Mouse (Mus musculus) embryonic facial prominence, embryonic 15.5 days (tissue): ENCODE measurements at regions not wholly inside any gene's neighbourhood (a gene's known extent, or its start where the extent isn't known, plus 50 kb on each side); places are given as distances from the start of the nearest gene placed in this dataset.

Source experiments
- ATAC-seq: fragments of 200-750 bp; cut with Nextera tagmentation; 2 replicates; pipeline ENCODE4 v1.8.0; 2017; ENCODE audit warnings: low read depth, moderate TSS enrichment; ENCODE audit not compliant: insufficient number of reproducible peaks, low FRiP score, low TSS enrichment
- H3K27ac ChIP-seq: fragments of 300-500 bp; sonication (generic); replicated peaks from 2 replicates; pipeline ENCODE4 v1.5.1; 2015; ENCODE audit warnings: mild to moderate bottlenecking, inconsistent platforms
- H3K27me3 ChIP-seq: fragments of 300-500 bp; sonication (generic); 2 replicates; pipeline ENCODE4 v1.6.1; 2015; ENCODE audit warnings: inconsistent platforms
- H3K36me3 ChIP-seq: fragments of 300-500 bp; sonication (generic); 2 replicates; pipeline ENCODE4 v1.6.1; 2015; ENCODE audit warnings: mild to moderate bottlenecking, inconsistent platforms
- H3K4me1 ChIP-seq: fragments of 300-500 bp; sonication (generic); 2 replicates; pipeline ENCODE4 v1.6.1; 2015; ENCODE audit warnings: inconsistent platforms
- H3K4me2 ChIP-seq: fragments of 300-500 bp; sonication (generic); replicated peaks from 2 replicates; pipeline ENCODE4 v1.6.1; 2015; ENCODE audit warnings: mild to moderate bottlenecking, inconsistent platforms
- H3K4me3 ChIP-seq: fragments of 300-500 bp; sonication (generic); replicated peaks from 2 replicates; pipeline ENCODE4 v1.5.1; 2015; ENCODE audit warnings: mild to moderate bottlenecking, inconsistent platforms
- H3K9ac ChIP-seq: fragments of 300-500 bp; sonication (generic); 2 replicates; pipeline ENCODE4 v1.6.1; 2015; ENCODE audit warnings: inconsistent platforms
- H3K9me3 ChIP-seq: fragments of 300-500 bp; sonication (generic); replicated peaks from 2 replicates; pipeline ENCODE4 v1.6.1; 2016; ENCODE audit warnings: inconsistent platforms
- WGBS: fragments of 180-500 bp; shearing (Covaris S2); methylation state at CpG from one replicate; pipeline ENCODE4 v1.1.7; 2015; 5-methylcytosine and 5-hydroxymethylcytosine counted together

DNA sequence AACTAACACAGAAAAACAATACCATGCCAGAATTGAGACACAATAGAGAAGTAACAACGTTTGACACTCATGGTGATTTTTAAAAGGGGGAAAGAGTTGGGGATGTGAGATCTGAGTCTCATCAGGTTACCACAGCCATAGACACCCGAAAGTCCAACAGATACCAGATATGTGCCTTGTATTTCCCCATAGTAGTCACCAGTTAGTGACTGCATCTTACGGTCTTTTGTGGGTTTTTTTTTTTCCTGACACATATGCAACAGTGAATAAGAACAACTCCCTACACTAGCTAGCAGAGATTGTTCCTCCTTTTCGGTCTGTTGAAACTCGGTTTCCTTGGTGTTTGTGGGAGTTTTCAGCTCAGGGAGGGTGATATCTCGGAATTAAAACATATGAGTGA lies 127.4 kb downstream of the Zbtb18 start:
- Histone ChIP-seq H3K36me3 (no peaks in the 10 kb centered on the region), H3K9me3 (no peaks in the 10 kb centered on the region), H3K9ac (no peak overlapping the region), H3K27me3 (no peaks in the 10 kb centered on the region), H3K4me2 (no peak overlapping the region), H3K27ac (no peak overlapping the region), H3K4me3 (no peak overlapping the region), H3K4me1 (no peaks in the 10 kb centered on the region)
- WGBS: 78% methylated on average over 6 of the region's 6 CpGs
- ATAC-seq: no peak

DNA sequence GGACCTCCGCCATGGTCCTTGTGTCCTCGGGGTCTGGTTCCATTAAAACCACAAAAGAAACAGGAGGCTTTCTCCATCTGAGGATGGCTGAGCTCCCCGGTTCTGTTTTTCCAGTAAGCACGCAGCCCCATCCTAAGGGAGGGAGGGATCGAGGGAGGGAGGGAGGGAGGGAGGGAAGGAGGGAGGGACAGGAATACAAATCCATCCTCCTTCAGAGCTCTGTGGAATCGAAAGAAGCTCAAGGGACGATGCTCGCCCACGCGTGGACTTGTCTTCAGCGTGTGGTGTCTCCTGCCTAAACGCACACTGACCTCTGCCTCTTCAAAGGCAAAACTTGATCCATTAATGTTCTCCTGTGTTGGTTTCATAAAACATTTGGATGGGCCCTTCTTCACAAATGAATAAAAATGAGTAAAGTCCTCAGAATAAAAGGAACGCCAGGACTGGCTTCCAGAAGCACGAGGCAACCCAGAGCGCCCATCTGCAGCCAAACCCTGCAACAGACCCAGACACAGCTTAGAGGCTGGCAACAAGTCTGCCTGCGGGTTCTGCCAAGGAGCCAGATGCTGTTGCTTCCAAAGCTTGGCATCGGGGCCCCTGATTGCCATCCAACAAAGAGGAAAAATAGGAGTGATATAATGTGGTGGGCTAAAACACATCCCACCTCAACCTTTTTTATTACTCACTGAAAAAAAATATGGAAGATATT lies 131.0 kb downstream of the Zbtb18 start:
- ATAC-seq: no peak
- WGBS: 78% methylated on average over 17 of the region's 17 CpGs
- H3K9me3 ChIP-seq: no peaks in the 10 kb centered on the region

DNA sequence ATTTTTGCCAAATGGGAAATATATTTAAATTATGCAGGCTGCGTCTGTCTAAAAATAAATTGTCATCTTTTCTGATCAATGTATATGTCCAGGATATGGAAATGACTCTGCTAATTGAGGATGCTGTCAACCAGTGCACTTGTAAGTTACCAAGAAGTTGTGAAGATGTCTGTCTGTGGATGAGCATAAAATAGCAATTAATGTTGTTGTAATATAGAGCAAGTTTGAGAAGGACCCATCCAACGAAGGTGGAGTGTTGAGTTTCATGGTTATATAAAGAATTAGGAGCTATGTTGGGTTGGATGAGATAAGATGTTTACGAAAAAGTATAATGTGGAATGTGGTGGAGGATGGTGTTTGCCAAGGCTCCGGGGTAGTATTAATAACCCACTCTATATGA lies 131.6 kb downstream of the Zbtb18 start:
- 81% methylated on average over 4 of the region's 4 CpGs for WGBS
- H3K4me2 ChIP-seq: no peak overlapping the region
- no peaks in the 10 kb centered on the region for H3K4me1 ChIP-seq
- no peaks in the 10 kb centered on the region for H3K36me3 ChIP-seq
- H3K27ac ChIP-seq: no peak overlapping the region
- H3K9ac ChIP-seq: no peak overlapping the region
- H3K9me3 ChIP-seq: no peaks in the 10 kb centered on the region
- ATAC-seq: no peak
- no peaks in the 10 kb centered on the region for H3K27me3 ChIP-seq
- H3K4me3 ChIP-seq: no peak overlapping the region

More for the DNA sequence above, 131.0 kb downstream of the Zbtb18 start:
- Histone ChIP-seq H3K27me3 (no peaks in the 10 kb centered on the region), H3K9ac (no peak overlapping the region), H3K4me1 (no peaks in the 10 kb centered on the region), H3K27ac (no peak overlapping the region), H3K4me2 (no peak overlapping the region), H3K4me3 (no peak overlapping the region), H3K36me3 (no peaks in the 10 kb centered on the region)

DNA sequence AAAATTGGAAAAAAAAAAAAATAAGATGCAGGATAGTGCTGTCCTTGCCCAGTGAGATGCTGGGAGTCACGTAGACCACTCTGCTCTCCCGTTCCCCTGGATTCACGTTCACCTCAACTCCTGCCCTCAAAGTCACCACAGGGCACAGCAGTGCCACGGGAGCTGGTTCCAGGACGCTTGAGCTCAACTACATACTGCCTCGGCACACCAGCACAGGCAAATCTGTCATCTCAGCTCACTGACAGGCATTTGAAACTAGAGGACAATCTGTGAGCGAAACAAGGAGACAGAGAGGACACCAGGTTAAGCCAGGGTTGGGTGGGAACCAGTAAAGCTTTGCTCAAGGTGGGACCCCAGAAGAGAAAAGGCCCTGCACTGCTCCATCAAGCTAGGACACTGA lies 132.2 kb downstream of the Zbtb18 start:
- no peak for ATAC-seq
- 83% methylated on average over 7 of the region's 7 CpGs for WGBS

DNA sequence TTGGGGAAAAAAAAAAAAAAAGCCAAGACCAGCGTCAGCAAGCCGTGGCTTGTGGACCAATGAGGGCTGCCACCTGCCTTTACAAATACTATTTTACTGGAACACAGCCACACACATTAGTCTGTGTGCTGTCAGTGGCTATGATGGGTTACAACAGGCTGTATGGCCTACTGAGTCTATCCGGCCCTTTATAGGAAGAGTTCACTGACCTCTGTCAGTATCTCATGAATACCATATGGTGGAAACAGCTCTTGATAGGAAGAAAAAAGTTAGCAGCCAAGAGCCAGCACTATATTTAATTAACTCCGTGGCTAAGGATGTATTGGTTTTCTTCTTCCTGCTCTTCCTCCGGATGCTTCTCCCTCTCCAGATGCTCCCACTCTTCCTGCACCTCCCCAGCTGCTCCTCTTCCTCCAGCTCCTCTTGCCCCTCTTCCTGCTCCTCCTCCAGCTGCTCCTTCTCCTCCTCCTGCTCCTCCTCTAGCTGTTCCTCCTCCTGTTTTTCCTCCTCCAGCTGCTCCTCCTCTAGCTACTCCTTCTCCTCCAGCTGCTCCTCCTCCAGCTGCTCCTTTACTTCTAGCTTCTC lies 142.2 kb downstream of the Zbtb18 start:
- no peak overlapping the region for H3K4me2 ChIP-seq
- H3K27ac ChIP-seq: no peak overlapping the region
- H3K9ac ChIP-seq: no peak overlapping the region
- H3K4me3 ChIP-seq: no peak overlapping the region
- no peaks in the 10 kb centered on the region for H3K36me3 ChIP-seq
- WGBS: 32% methylated on average over 5 of the region's 5 CpGs
- H3K27me3 ChIP-seq: no peaks in the 10 kb centered on the region
- peaks cover 8% of the 10 kb centered on the region; the same call in 1 of the 2 replicates for H3K9me3 ChIP-seq
- no peaks in the 10 kb centered on the region for H3K4me1 ChIP-seq
- ATAC-seq: peak; percentile 2; the same call in 1 of the 2 replicates

More for the DNA sequence above, 132.2 kb downstream of the Zbtb18 start:
- no peaks in the 10 kb centered on the region for H3K4me1 ChIP-seq
- H3K9me3 ChIP-seq: no peaks in the 10 kb centered on the region
- no peak overlapping the region for H3K4me3 ChIP-seq
- H3K36me3 ChIP-seq: no peaks in the 10 kb centered on the region
- H3K4me2 ChIP-seq: no peak overlapping the region
- H3K9ac ChIP-seq: no peak overlapping the region
- no peaks in the 10 kb centered on the region for H3K27me3 ChIP-seq
- no peak overlapping the region for H3K27ac ChIP-seq

DNA sequence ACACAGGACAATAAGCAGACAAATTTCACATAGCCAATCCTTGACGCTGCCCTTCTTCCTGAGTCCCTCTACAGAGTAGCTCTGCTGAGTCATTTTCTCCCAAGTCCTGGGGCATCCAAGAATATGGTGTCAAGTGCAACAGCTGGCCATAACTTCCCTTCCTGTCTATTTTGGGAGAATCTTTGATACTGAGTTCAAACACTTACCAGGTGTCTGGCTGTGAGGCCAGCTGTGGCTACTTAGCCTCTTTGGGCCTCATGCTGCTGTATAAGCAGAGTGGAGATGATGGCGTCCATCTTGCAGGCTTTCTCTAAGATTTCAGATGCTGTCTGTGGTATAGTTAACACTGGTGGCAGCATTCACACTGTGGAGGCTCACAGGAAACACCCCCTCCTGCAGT lies 143.2 kb downstream of the Zbtb18 start:
- no peak overlapping the region for H3K27ac ChIP-seq
- no peak for ATAC-seq
- peaks cover 8% of the 10 kb centered on the region; the same call in 1 of the 2 replicates for H3K9me3 ChIP-seq
- WGBS: 75% methylated on average over 2 of the region's 2 CpGs
- no peak overlapping the region for H3K4me2 ChIP-seq
- no peaks in the 10 kb centered on the region for H3K27me3 ChIP-seq
- no peaks in the 10 kb centered on the region for H3K36me3 ChIP-seq
- H3K9ac ChIP-seq: no peak overlapping the region
- no peak overlapping the region for H3K4me3 ChIP-seq
- H3K4me1 ChIP-seq: no peaks in the 10 kb centered on the region

DNA sequence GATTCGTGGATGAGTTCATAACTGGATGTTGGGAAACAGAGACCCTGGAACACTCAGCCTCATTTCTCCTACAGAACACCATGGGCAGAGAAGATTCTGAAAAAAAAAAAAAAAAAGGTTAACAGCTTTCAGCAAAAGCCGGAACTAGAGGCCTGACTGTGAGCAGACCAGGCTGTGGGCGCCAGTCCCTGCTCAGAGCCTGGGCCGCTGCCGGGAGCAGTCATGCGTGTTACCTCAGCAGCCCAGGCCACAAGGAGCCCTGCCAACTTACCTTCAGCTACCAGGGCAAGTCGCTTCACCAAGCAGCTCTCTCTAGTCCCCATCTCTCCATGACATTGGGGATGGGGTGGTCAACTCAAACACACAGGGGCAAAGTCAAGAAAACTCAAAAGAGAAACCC lies 140.6 kb upstream of the 1700016C15Rik start:
- WGBS: 86% methylated on average over 7 of the region's 7 CpGs
- H3K36me3 ChIP-seq: no peaks in the 10 kb centered on the region
- no peak overlapping the region for H3K4me2 ChIP-seq
- H3K4me1 ChIP-seq: no peaks in the 10 kb centered on the region
- no peak overlapping the region for H3K9ac ChIP-seq
- no peak overlapping the region for H3K27ac ChIP-seq
- no peak for ATAC-seq
- no peaks in the 10 kb centered on the region for H3K9me3 ChIP-seq
- no peaks in the 10 kb centered on the region for H3K27me3 ChIP-seq
- H3K4me3 ChIP-seq: no peak overlapping the region

DNA sequence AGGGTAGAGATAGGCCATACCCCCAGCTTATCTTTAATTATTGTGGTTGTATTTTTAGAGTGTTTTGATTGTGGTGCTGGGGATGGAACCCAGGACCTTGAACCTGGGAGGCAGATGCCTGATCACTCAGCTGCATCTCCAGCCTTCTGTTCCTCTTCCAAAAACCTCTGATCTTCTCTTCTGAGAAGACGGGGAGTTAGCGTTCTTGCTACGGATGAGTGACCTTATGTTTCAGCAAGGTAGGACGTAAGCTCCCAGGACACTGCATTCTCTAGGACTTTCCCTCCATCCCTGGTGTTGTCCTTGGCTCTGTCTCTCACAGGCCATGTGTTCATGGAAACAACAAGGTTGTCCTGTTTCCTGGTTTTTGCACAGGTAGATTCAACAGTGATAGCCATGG lies 140.0 kb upstream of the 1700016C15Rik start:
- H3K36me3 ChIP-seq: no peaks in the 10 kb centered on the region
- no peak overlapping the region for H3K27ac ChIP-seq
- 92% methylated on average over 4 of the region's 4 CpGs for WGBS
- ATAC-seq: no peak
- H3K4me2 ChIP-seq: no peak overlapping the region
- H3K4me1 ChIP-seq: no peaks in the 10 kb centered on the region
- no peak overlapping the region for H3K4me3 ChIP-seq
- H3K27me3 ChIP-seq: no peaks in the 10 kb centered on the region
- no peaks in the 10 kb centered on the region for H3K9me3 ChIP-seq
- H3K9ac ChIP-seq: no peak overlapping the region

DNA sequence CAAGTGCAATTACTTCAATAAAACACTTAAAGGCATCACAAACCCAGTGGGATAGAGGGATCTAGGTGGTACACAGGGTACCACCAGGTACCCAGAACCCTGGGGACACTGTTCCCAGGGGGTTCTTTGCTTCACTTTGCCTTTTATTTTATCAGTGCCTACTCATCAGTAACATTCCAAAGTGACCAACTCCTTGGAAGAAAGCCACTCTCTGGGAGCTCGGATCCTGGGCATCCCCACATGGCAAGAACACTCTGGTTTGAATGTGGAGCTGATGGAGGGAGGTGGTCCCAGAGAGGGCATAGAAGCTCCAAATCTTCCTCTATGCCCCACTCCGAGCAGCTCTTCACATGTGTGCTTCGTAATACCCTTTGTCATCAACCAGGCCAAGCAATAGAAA lies 137.9 kb upstream of the 1700016C15Rik start:
- 87% methylated on average over 3 of the region's 3 CpGs for WGBS
- no peak overlapping the region for H3K9ac ChIP-seq
- no peaks in the 10 kb centered on the region for H3K4me1 ChIP-seq
- no peak overlapping the region for H3K4me2 ChIP-seq
- no peaks in the 10 kb centered on the region for H3K9me3 ChIP-seq
- no peak overlapping the region for H3K4me3 ChIP-seq
- H3K27ac ChIP-seq: no peak overlapping the region
- ATAC-seq: no peak
- no peaks in the 10 kb centered on the region for H3K27me3 ChIP-seq
- H3K36me3 ChIP-seq: no peaks in the 10 kb centered on the region

DNA sequence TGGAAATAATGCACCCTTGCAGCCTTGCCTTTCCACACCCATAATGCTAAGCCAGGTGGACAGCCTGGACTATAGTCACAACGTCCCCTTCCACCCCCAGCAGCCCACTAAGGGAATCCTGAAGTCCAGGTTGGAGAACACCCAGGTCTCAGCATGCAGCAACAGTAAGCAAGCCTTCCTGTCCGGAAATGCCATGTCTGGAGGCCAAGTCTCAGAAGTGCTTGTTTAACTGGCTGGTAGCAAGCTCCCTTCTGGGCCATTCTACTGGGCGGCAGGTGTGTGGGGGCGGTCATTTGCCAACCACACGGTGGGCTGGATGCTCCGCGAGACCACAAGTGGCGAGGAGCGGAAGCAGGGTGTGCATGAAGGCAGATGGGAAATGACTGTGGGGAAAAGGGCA lies 137.3 kb upstream of the 1700016C15Rik start:
- Histone ChIP-seq H3K4me2 (no peak overlapping the region), H3K4me1 (no peaks in the 10 kb centered on the region), H3K4me3 (no peak overlapping the region), H3K27ac (no peak overlapping the region), H3K9me3 (no peaks in the 10 kb centered on the region), H3K9ac (no peak overlapping the region), H3K36me3 (no peaks in the 10 kb centered on the region), H3K27me3 (no peaks in the 10 kb centered on the region)
- WGBS: 88% methylated on average over 9 of the region's 9 CpGs
- no peak for ATAC-seq

DNA sequence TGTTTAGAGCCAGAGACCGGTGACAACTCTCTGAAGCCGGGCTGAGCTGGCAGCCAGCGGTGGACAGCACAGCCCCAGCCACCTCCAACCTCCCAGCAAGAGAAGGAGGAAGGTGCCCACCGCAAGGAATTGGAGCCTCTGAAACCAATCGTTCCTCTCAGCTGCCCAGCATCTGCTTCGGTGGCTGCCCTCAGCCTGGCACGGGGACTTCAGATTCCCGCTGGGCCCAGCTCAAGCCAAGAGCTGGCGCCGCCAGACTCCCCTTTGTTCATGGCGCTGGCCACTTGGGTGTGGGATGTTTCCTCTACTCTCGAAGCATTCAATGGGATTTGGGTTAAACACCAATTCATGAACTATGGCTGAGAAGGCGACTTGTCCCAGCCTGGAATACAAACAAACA lies 135.3 kb upstream of the 1700016C15Rik start:
- H3K4me3 ChIP-seq: no peak overlapping the region
- ATAC-seq: no peak
- H3K4me1 ChIP-seq: no peaks in the 10 kb centered on the region
- no peak overlapping the region for H3K27ac ChIP-seq
- H3K4me2 ChIP-seq: no peak overlapping the region
- 87% methylated on average over 13 of the region's 13 CpGs for WGBS
- H3K9me3 ChIP-seq: no peaks in the 10 kb centered on the region
- H3K27me3 ChIP-seq: no peaks in the 10 kb centered on the region
- no peaks in the 10 kb centered on the region for H3K36me3 ChIP-seq
- no peak overlapping the region for H3K9ac ChIP-seq

DNA sequence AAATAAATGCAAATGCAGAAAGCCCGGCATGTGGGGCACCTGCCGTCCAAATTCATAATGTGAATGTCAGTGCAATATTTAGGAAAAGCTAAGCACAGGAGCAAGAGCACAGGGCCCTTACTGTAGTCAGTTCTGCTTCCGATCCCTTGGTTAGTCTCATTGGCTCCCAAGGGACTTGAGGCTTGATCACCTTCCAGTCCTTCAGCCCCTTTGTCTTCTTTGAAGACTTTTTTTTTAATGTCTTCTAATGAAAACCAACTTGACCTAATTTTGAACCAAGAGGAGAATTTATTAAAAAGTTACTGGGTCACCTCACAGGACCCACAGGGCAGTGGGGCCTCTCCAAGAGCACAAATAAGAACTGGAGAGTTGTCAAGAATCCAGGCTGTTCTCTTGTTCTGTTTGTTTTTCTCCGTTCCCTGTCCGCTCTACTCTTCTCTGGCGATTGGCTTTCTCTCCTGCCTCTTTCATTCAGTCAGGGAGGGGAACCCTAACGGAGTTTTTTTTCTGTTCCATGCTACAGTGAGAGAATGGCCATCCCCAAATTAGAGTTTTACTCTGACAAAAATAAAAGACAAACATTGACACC lies 134.2 kb upstream of the 1700016C15Rik start:
- Histone ChIP-seq H3K4me3 (no peak overlapping the region), H3K9ac (no peak overlapping the region), H3K36me3 (no peaks in the 10 kb centered on the region), H3K27ac (no peak overlapping the region), H3K9me3 (no peaks in the 10 kb centered on the region), H3K4me1 (no peaks in the 10 kb centered on the region), H3K4me2 (no peak overlapping the region), H3K27me3 (no peaks in the 10 kb centered on the region)
- whole genome bisulfite sequencing: 72% methylated on average over 7 of the region's 7 CpGs
- no peak for ATAC-seq
